In the genomic region with DNA sequence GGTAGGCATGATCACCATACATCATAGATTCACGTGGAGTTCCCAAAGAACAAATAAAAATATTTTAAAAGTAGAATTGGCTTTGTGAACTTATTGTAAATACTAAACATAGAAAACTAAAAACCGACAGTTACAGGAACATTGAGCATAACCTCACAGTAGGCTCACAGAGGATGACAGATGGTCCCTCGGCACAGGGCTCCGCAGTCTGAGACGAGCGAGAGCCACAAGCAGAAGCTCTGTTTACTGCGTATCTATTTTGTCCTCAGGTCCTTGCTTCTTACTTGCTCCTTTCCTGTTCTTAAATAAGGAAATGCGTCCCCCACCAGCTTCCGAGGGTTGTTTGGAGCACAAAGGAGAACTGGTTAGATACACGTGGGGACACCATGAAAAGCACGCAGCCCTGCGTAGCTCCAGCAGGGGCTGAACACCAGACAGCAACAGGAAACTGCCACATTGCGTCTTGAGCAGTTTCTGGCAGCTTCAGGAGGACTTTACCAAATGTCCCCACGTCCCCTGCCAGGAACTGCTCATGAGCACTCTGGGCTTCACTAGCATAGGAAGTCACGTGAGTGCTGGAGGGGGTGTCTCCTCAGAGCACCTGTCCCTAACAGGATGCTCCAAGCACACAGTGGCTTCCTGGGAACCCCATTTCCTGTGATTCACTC, we compare ENCODE assay signal across 8 mouse cellular contexts.
DNase-seq lines count a peak whose midpoint lies in the region; ATAC-seq lines count a peak whose summit lies in the region.

No protein-coding gene starts in this region.

- H3K4me3 ChIP-seq in stomach, embryonic 16.5 days (replicated peaks; ENCODE audit: low read length) = no peak overlapping the region
- no peak overlapping the region for H3K4me3 ChIP-seq in neural tube, embryonic 15.5 days (replicated peaks)
- H3K4me3 ChIP-seq in midbrain, embryonic 16.5 days (ENCODE audit: low read depth, low read length) = no peak overlapping the region

- ATAC-seq in stomach, embryonic 16.5 days (ENCODE audit: insufficient read depth, low FRiP score) = no peak; the same call in 1 of the 2 replicates
- no peak for ATAC-seq in neural tube, embryonic 15.5 days (ENCODE audit: low FRiP score)
- ATAC-seq in midbrain, embryonic 16.5 days = no peak

- no peaks in the 10 kb centered on the region for H3K27me3 ChIP-seq in stomach, embryonic 16.5 days (ENCODE audit: control insufficient read depth, insufficient read depth, low read length)
- no peaks in the 10 kb centered on the region for H3K27me3 ChIP-seq in neural tube, embryonic 15.5 days (replicated peaks)
- H3K27me3 ChIP-seq in midbrain, embryonic 16.5 days (ENCODE audit: control insufficient read depth, insufficient read depth, low read depth, low read length) = no peaks in the 10 kb centered on the region

- H3K27ac ChIP-seq in stomach, embryonic 16.5 days (ENCODE audit: low read length) = peak overlapping the region; percentile 7; the same call in 1 of the 2 replicates
- no peak overlapping the region for H3K27ac ChIP-seq in neural tube, embryonic 15.5 days (replicated peaks)
- H3K27ac ChIP-seq in midbrain, embryonic 16.5 days (ENCODE audit: low read length) = no peak overlapping the region

- DNase-seq in spleen, adult 18-20 months = peak; percentile 8 to 9
- DNase-seq in spleen, postnatal 4 days (ENCODE audit: low spot score in 2 of 2) = no peak
- DNase-seq in cerebellum, postnatal 14 days = peak; percentile 90 to 92
- peak; percentile 52 for DNase-seq in kidney, adult 9 months
- DNase-seq in left cerebral cortex, postnatal 4 days = peak; percentile 50

- H3K9ac ChIP-seq in stomach, embryonic 16.5 days (ENCODE audit: low read length) = no peak overlapping the region
- no peak overlapping the region for H3K9ac ChIP-seq in neural tube, embryonic 15.5 days (replicated peaks)
- no peak overlapping the region for H3K9ac ChIP-seq in midbrain, embryonic 16.5 days (ENCODE audit: low read depth, low read length)

- intact Hi-C loops in left cerebral cortex, postnatal 4 days (cut with DNase I) = no loop called here

- no peaks in the 10 kb centered on the region for H3K9me3 ChIP-seq in stomach, embryonic 16.5 days (replicated peaks; ENCODE audit: control insufficient read depth, low read length)
- H3K9me3 ChIP-seq in neural tube, embryonic 15.5 days (replicated peaks) = no peaks in the 10 kb centered on the region
- H3K9me3 ChIP-seq in midbrain, embryonic 16.5 days (replicated peaks; ENCODE audit: control insufficient read depth, low read length, poor library complexity, severe bottlenecking) = no peaks in the 10 kb centered on the region

- no peak overlapping the region for H3K4me2 ChIP-seq in stomach, embryonic 16.5 days (ENCODE audit: low read depth, low read length)
- H3K4me2 ChIP-seq in neural tube, embryonic 15.5 days = no peak overlapping the region
- H3K4me2 ChIP-seq in midbrain, embryonic 16.5 days (ENCODE audit: low read length) = no peak overlapping the region

- H3K4me1 ChIP-seq in stomach, embryonic 16.5 days (ENCODE audit: control insufficient read depth, insufficient read depth, low read length) = peaks cover 3% of the 10 kb centered on the region; the same call in 1 of the 2 replicates
- H3K4me1 ChIP-seq in neural tube, embryonic 15.5 days = 0 out of 2 replicates have a peak, but pooled peaks cover 3% of the 10 kb centered on the region
- H3K4me1 ChIP-seq in midbrain, embryonic 16.5 days (ENCODE audit: control insufficient read depth, insufficient read depth, low read length) = no peaks in the 10 kb centered on the region; the same call in 1 of the 2 replicates

- WGBS in stomach, embryonic 16.5 days = 74% methylated on average over 15 of the region's 15 CpGs
- 80% methylated on average over 15 of the region's 15 CpGs for WGBS in neural tube, embryonic 15.5 days
- WGBS in midbrain, embryonic 16.5 days = 76% methylated on average over 15 of the region's 15 CpGs

- H3K36me3 ChIP-seq in stomach, embryonic 16.5 days (ENCODE audit: control insufficient read depth, insufficient read depth, low read length) = no peaks in the 10 kb centered on the region
- H3K36me3 ChIP-seq in neural tube, embryonic 15.5 days = no peaks in the 10 kb centered on the region
- H3K36me3 ChIP-seq in midbrain, embryonic 16.5 days (ENCODE audit: control insufficient read depth, insufficient read depth, low read length) = no peaks in the 10 kb centered on the region

Comparison
In these comparisons a context has a peak if more than half of its experiments do, and no peak if none do; other contexts are left out.
1. DNase-seq: peak in spleen, adult 18-20 months (2 of 2), cerebellum, postnatal 14 days (2 of 2), kidney, adult 9 months (single experiment) and left cerebral cortex, postnatal 4 days (single experiment); none in spleen, postnatal 4 days (0 of 2).